Mouse (Mus musculus) layer of hippocampus, postnatal 14 days (tissue): ENCODE data around the gene Cisd3. TPM values are rescaled to one million over a fixed set of nuclear protein-coding genes. Genes with fewer than 3 reads are reported as not detected.
A peak's percentile ranks its signal among the peaks of the same experiment; 100 is the strongest.

Experiments
- DNase-seq, 2 experiments: peaks; one replicate each; pipeline ENCODE4 v3.0.0; 2021 to 2022; ENCODE audit warnings: low spot score in 2 of 2, mixed read lengths in 1 of 2
- total RNA-seq, 2 experiments: library from RNA; stranded (reverse); gene quantifications; 2 replicates each; pipeline ENCODE4 v1.2.3; 2021

Cisd3 gene
- total RNA-seq, 2 experiments from 2014 or later, result 47.1 to 50.2 TPM

DNA sequence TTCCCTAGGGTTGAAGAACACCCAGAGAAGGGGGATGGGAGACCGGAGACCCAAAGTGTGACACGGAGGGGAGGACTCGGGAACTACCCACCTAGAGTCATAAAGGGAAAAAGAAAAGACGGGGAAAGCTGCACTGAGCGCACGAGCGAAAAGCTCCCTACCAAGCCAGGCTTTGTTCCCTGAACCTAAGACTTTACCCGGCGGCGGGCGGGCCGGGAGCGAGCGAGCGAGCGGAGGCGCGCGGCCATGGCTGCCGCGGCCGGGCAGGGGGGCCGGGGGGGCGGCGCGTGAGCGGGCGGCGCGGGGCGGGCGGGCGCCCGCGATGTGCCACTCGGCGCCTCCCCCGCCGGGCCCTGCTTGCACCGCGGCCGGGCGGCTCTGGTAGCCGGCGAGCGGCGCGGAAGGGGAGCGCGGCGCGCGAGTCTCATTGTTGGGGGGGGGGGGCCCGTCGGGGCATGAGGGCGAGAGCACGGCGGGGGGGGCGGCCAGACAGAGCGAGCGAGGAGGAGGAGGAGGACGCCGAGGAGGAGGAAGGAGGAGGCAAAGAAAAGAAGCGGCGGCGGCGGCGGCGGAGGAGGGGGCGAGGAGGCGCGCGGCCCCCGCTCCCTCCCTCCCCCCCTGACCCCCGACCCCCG lies 22.6 kb upstream of the Cisd3 start, which contains the start of gene Mllt6:
TSS of gene Mllt6 (plus strand) at position 522 of the 635 bp plus-strand sequence.
- peak; percentile 59 to 73 for DNase-seq

DNA sequence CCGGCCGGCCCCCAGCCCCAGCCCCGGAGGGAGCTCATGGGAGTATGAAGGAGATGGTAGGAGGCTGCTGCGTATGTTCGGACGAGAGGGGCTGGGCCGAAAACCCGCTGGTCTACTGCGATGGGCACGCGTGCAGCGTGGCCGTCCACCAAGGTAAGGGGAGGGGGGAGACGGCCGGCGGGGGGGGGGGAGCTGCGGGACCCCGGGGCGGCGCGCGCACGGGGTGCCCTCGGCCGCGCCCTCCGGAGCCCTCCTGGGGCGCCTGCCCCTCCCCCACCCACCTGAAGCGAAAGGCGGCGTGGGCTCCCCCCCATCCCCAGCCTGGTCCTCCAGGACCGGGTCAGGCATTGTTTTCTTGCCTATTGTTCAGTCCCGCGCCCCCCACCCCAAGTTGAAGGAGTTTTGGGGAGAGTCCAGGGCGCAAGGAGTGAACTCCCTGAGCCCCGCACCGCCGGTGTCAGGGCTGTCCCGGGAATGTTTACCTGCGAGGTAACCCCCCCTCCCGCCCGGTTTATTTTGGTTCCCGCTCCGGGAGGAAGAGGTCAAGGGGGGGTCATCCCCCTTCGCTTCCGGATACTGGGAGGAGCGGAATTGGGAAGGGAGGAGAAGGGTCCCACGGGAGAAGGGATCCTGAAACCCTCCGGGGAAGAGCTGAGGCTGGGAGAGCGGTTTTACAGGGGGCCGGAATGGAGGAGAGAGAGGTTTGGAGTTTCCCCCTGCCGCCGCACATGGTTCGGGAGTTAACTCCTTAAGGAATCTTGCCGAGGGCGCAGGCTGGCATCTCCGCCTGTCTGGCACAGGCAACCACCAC lies 21.9 kb upstream of the Cisd3 start:
- DNase-seq, result no peak

DNA sequence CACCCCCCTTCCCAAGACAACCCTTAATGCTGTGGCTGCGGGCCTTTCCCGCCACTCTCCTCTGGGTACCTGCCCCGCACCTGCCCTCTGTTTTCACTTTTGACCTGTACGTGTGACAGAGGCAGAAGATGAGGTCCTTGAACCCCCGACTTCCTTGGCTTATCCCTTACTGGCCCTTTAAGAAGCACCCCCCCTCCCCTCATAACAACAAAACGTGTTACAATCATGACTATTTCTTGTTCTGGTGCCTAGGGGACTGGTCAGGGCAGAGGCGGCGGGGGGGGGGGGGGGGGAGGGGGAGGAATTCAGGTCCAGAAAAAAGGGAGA lies 21.3 kb upstream of the Cisd3 start:
- no peak for DNase-seq

DNA sequence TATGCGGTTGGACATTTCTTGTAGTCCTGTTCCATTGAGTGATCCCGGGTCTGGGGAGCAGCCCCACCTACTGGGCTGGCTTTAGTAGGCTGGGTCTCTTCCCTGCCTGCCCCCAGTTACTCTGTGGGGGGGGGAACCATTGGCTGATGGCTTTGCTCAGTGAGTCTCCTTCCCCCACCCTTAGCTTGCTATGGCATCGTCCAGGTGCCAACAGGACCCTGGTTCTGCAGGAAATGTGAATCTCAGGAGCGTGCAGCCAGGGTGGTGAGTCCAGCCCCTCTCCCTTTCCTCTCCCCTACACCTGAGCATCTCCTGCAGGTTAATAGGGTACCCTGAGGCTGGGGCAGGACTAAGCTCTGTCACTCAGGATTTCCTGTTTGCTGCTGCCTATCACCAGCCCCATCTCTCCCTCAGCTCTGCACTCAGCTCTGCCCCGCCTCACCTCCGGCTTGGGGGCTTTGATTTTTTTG lies 20.8 kb upstream of the Cisd3 start:
- DNase-seq, result no peak

DNA sequence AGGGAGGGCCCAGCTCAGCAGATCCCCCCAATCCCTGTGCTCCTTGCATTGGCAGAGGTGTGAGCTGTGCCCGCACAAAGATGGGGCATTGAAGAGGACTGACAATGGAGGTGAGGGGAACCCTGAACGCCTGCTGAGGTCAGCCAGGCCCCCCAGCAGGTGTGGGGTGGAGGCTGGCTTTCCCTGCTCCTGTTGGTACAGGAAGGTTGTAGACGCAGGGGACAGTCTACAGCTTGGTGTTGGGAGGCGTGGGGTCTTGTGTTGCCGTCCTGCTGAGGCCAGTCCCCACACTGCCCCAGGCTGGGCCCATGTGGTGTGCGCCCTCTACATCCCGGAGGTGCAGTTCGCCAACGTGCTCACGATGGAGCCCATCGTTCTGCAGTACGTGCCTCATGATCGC lies 20.2 kb upstream of the Cisd3 start:
- no peak for DNase-seq

DNA sequence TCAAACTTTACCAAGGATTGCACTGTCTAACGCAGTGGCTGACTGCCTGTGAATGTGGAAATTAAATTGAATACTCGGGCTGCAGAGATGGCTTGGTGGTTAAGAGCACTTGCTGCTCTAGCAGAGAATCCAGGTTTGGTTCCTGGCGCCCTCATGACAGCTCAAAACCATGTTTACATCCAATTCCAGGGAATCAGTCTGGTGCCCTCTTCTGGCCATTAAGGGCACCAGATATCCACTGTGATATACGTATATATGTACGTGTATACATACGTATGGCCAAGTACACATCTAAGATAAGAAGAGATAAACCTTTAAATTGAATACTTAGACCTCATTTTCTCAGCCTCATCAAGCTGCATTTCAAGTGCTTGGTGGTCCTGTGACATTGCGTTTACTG lies 19.4 kb upstream of the Cisd3 start:
- DNase-seq, result no peak

DNA sequence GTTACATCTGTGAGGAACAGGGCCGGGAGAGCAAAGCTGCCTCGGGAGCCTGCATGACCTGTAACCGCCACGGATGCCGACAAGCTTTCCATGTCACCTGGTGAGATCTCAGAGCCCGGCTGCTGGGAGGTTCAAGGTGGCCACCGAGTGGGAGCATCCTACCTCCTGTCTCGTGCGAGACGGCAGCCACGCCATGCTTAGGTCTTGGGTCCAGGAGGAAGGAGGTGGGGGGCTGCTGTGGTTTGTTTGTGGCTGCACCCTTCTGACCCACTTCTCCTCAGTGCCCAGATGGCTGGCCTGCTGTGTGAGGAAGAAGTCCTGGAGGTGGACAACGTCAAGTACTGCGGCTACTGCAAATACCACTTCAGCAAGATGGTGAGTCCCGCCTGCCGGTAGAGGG lies 18.8 kb upstream of the Cisd3 start:
- no peak for DNase-seq

DNA sequence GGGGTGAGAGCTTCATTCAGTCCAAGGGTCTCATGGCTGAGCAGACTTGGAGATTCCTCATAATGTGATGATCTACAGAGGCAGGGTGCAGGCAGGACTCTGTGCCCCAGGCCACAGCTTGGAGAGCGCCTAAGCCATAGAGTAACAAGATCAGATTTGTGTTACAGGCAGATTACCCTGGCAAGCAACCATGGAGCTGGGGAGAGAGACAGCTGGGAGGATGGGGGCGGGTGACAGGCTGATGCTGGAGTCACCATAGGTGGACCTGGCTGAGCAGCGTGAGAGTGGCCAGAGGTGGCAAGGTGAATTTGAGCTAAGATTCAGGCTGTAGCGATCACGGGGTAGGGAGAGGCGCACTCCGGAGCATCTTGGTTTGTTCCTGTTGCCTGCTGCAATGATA lies 17.5 kb upstream of the Cisd3 start:
- no peak for DNase-seq

DNA sequence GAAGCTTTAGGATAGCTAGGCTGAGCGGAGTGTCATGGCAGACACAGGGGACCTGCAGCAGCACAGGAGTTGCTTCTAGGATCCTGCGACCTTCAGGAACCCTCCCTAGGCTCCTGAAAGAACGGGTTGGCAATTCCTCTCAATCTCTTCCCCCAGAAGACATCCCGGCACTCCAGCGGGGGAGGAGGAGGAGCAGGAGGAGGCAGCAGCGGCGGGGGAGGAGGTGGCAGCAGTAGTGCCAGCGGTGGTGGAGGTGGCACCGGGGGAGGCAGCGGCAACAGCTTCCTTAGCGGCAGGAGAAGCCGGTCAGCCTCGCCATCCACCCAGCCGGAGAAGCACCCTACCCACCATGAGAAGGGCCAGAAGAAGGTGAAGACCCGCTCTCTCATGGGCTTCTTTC lies 16.4 kb upstream of the Cisd3 start:
- no peak for DNase-seq

DNA sequence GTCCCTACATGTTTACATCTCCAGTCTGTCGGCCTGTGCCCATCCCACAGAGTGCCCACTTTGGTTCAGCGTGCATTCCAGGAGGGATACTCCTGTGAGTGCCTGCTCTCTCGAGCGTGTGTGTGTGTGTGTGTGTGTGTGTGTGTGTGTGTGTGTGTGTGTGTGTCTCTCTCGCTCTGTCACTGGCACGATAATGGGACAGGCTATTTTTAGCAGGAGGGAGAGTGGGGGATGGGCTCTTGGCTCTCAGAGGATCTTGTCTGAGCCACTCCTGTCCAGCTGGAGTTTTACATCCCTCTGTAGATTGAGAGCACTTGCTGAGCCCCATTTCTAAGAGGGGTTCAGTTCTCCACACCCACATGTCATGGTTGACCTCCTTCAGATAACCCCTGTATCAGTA lies 15.8 kb upstream of the Cisd3 start:
- DNase-seq, result peak in 1 of 2 experiments; percentile 30

DNA sequence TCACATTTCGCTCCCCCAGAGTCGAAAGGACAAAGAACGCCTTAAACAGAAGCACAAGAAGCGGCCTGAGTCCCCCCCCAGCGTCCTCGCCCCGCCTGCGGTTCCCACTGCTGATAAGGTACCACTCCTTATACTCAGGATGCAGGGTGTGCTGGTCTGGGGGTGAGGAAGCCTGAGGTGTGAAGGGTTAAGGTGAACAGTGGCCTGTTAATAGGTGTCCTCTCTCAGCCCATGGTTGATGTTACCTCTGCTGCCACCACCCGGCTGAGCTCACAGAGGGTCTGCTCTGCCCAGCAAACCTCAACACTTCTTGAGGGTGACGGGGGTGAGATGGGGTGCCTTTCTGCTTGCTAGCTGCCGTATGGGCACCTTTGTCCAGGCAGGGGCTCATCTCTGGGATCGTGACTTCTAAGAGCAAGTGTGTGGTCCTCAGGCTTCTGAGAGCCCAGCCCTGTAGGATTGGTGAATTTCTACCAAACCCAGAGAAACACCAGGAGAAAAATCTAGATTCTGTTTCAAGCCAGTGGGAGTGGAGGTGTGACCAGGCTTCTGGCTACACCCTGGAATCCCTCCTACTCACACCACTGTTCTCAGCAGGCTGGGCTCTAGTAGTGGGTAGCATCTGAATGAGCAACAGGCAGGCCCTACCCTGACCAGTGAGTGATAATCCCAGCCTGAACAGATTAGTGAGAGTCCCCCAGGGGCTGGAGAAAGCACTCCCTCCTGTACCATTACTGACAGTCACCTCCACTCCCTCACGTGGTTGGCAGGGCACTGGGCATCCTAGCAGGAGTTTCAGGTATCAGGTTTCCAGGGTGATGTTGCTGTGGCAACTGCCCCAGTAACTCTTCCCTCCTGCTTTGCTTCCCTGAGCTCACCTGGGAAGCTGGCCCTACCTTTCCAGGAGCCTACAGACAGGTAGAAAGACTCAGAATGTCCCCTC lies 15.1 kb upstream of the Cisd3 start:
- no peak for DNase-seq

DNA sequence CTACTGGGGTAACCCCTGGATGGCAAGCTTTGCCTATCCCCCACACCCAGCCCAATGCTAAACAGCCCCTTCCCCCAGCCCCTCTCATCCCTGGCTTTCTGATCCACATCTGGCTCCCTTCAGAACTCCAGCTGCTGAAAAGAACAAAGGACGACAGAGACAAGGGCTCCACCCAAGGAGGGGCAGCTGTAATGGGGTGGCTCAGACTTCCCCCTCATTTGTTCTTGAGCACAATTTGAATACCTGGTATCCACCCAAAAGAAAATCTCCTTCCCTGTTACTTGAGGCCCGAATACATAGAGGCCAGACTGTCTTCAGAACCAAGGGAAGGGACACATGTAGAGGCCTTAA lies 14.5 kb upstream of the Cisd3 start:
- DNase-seq, result no peak

DNA sequence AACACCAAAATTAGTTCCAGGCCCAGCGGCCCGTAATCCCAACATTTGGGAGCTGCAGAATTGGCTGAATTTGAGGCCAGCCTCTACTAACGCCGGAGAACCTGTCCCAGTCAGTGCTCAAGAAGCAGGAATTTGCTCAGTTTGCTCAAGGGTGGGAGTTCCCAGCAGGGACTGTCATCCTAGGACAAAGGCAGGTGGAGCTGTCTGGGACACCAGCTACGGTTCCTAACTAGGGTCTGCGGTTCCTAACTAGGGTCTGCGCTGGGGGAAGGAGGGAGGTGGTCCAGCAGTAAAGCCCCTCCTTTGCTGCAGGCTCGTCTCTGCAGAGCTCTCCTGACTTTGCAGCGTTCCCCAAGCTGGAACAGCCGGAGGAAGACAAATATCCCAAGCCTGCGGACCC lies 12.5 kb upstream of the Cisd3 start:
- DNase-seq, result no peak

DNA sequence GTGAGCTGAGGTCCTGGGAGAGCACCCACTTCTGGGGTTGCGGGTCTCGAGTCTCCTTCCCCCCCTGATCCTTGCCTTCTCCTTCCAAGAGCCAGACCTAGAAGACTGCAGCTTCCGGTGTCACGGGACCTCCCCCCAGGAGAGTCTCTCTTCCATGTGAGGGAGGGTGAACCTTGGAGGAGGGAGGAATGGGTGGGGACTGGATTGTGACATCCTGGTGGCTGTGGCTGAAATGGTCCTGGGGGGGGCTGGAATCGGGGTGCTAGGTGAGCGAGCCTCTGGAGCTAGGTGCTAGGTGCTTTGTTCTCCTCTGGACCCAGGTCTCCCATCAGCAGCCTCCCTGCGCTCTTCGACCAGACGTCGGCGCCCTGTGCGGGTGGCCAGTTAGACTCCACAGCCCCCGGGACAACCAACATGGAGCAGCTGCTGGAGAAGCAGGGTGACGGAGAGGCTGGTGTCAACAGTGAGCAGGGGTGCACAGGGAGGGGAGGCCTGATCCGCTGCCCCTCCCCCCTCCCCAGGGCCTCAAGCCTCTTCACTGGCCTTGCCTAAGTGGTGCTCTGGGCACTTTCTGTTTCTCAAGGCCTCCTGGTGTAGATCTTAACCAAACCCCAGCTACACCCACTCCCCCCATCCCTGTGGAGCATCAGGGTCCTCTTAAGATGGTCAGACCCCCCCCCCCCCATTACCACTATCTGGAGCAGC lies 9.4 kb upstream of the Cisd3 start:
- DNase-seq, result no peak

DNA sequence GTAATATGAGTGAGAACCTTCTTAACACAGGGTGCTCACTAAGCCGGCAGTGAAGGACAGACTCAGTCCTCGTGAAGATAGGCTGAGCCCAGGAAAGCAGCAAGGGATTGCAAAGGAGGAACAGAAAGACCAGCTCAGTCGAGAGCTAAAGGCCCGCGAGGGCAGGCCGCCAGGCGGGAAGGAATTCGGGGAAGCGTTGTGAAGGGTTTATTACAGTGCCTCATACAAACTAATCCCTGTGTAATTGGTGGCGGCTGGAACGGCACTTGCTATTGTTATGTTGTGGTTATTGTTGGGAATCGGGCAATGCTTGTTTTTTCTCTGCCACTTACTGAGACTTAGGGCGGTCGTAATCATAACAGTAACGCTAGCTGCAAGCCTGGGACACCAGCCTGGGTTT lies 8.2 kb upstream of the Cisd3 start:
- DNase-seq, result no peak

DNA sequence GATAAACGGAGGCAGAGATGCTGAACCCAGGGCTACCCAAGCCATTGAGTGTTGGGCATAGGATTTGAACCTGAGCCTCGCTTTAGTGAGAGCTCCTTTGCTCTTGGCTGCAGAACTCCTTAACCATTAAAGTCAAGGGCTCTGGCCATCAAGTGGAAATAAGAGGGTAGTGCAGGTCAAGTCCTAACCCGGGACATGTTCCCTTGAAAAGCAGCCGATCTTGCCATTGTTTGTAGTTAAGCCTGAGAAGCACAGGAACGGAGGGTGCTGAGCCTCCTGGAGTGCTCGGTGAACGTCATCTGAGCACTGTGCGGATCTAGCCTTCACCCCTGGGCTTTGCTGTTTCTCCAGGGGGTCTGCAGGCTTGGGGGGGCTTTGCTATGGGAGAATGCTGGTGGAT lies 7.8 kb upstream of the Cisd3 start:
- no peak for DNase-seq

DNA sequence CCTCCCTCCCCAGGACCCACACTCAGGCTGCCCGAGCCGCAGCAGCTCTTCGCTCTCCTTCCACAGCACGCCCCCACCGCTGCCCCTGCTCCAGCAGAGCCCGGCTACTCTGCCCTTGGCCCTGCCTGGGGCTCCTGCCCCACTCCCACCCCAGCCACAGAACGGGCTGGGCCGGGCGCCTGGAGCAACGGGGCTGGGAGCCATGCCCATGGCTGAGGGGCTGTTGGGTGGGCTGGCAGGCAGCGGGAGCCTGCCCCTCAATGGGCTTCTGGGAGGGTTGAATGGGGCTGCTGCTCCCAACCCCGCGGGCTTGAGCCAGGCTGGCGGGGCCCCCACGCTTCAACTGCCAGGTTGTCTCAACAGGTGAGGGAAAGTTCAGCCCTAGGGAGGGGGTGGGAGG lies 7.3 kb upstream of the Cisd3 start:
- DNase-seq, result no peak

DNA sequence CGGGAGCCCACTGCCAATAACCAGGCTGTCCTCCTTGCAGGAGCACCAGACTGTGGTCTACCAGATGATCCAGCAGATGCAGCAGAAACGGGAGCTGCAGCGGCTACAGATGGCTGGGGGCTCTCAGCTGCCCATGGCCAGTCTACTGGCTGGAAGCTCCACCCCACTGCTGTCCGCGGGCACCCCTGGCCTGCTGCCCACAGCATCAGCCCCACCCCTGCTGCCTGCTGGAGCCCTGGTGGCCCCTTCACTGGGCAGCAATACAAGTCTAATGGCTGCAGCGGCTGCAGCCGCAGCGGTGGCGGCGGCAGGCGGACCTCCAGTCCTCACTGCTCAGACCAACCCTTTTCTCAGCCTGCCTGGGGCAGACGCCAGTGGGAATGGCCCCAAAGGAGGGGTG lies 5.2 kb upstream of the Cisd3 start:
- DNase-seq, result no peak

DNA sequence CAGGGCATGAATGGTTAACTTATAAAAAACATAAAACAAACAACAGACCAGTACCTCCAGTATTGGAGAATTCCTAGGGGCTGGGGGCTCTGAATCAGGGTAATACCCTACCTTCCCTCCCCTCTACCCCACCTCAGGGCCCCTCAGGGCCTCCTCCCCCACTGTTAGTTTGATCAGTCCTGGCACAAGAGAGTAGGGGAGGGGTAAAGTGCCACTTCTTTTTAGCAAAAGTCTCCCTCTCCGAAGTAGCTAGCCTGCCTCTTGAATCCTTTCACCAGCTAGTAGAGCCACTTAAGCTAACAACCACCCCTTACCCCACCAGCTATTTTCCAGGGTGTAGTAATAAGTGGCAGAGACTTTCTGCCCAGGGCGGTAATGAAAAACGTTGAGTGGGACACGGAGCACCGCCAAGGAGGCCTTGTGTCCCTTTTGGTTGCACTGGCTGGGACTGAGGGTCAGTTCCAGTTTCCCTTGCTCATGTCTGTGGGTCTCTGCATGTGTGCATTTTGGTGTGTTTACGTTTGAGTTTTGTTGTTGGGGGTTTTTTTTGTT lies 3.0 kb upstream of the Cisd3 start:
- DNase-seq, result no peak

DNA sequence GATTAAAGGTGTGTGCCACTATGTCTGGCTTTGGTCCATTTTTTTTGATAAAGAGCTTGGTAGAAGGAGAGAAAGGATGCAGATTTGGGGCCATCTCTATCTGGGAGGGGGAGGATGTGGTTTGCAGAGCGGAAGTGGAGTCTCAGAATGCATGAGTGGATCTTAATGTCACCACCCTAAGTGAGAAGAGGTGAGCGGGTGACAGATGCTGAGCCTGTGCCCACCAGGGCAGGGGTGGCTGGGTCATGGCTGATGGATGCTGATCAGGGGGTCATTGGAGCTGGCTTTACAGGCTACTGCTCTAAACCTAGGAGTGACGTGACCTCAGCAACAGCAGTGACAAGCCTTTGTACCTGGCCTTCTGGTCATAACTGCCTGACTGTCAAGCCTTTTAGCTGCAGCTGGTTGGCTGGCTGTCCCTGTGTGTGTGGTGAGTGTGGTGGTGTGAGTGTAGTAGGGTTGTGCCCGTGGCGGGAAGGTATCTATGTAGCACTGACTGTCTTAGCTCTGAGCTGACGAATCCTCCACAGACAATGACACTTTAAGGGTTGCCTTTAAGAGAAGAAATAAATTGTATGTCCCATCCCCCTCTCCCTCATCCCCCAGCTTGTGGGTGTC lies 1.5 kb upstream of the Cisd3 start:
- no peak for DNase-seq

DNA sequence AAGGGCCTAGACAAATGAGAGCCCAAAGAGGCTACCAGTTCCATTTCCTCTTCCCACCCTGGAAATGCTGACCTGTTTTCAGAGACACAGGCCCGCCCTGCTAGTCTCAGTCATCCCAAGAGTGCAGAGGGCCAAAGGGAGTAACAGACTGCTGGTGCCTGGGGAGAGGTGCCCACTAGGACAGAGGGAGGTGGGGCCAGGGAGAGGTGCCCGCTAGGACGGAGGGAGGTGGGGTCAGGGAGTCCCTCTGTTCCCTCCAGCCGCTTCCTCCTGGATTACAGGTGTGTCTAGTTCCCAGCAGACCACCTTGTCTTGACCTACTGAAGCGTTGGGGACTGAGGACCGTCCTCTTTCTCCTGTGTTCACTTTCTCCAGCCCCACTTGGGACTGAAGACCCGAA lies 860 bp upstream of the Cisd3 start:
- no peak for DNase-seq
